Mouse (Mus musculus): Measurements from ENCODE around the gene Tbc1d1. TPM values are rescaled to one million over a fixed set of nuclear protein-coding genes. Genes with fewer than 3 reads are reported as not detected.

Gene Tbc1d1
- polyA plus RNA-seq, 1 experiment from 2014 or later, result 30.7 TPM

GRCm38 (mm10) chr5:64280191-64280590 lies 124.1 kb downstream of the Tbc1d1 start:
- no peaks in the 10 kb centered on the region for H3K27me3 ChIP-seq (ENCODE audit: poor library complexity, severe bottlenecking)
- 96% methylated on average over 8 of the region's 8 CpGs for WGBS
- no peak overlapping the region for H3K4me3 ChIP-seq
- H3K9me3 ChIP-seq, result no peaks in the 10 kb centered on the region
- peaks cover 79% of the 10 kb centered on the region for H3K36me3 ChIP-seq (replicated peaks)
- no peak for DNase-seq (ENCODE audit: extremely low spot score, low spot score)
- H3K27ac ChIP-seq, result no peak overlapping the region
- H3K4me1 ChIP-seq, result peaks cover 7% of the 10 kb centered on the region

GRCm38 (mm10) chr5:64280613-64281012 lies 124.5 kb downstream of the Tbc1d1 start:
- no peaks in the 10 kb centered on the region for H3K27me3 ChIP-seq (ENCODE audit: poor library complexity, severe bottlenecking)
- no peak overlapping the region for H3K27ac ChIP-seq
- H3K4me1 ChIP-seq, result 0 out of 2 replicates have a peak, but pooled peaks cover 2% of the 10 kb centered on the region
- 88% methylated on average over 4 of the region's 4 CpGs for WGBS
- DNase-seq (ENCODE audit: extremely low spot score, low spot score), result no peak
- no peaks in the 10 kb centered on the region for H3K9me3 ChIP-seq
- peaks cover 79% of the 10 kb centered on the region for H3K36me3 ChIP-seq (replicated peaks)
- H3K4me3 ChIP-seq, result no peak overlapping the region

GRCm38 (mm10) chr5:64281674-64282073 lies 125.6 kb downstream of the Tbc1d1 start:
- no peak overlapping the region for H3K4me3 ChIP-seq
- no peak overlapping the region for H3K27ac ChIP-seq
- WGBS, result 97% methylated on average over 7 of the region's 7 CpGs
- H3K9me3 ChIP-seq, result no peaks in the 10 kb centered on the region
- DNase-seq (ENCODE audit: extremely low spot score, low spot score), result no peak
- H3K27me3 ChIP-seq (ENCODE audit: poor library complexity, severe bottlenecking), result no peaks in the 10 kb centered on the region
- peaks cover 85% of the 10 kb centered on the region for H3K36me3 ChIP-seq (replicated peaks)
- no peaks in the 10 kb centered on the region for H3K4me1 ChIP-seq

GRCm38 (mm10) chr5:64282594-64282993 lies 126.5 kb downstream of the Tbc1d1 start:
- Histone ChIP-seq H3K9me3 (no peaks in the 10 kb centered on the region), H3K27me3 (ENCODE audit: poor library complexity, severe bottlenecking) (no peaks in the 10 kb centered on the region), H3K27ac (no peak overlapping the region), H3K4me1 (no peaks in the 10 kb centered on the region), H3K4me3 (no peak overlapping the region), H3K36me3 (replicated peaks) (peaks cover 89% of the 10 kb centered on the region)
- WGBS, result 83% methylated on average over 4 of the region's 4 CpGs
- no peak for DNase-seq (ENCODE audit: extremely low spot score, low spot score)

DNA sequence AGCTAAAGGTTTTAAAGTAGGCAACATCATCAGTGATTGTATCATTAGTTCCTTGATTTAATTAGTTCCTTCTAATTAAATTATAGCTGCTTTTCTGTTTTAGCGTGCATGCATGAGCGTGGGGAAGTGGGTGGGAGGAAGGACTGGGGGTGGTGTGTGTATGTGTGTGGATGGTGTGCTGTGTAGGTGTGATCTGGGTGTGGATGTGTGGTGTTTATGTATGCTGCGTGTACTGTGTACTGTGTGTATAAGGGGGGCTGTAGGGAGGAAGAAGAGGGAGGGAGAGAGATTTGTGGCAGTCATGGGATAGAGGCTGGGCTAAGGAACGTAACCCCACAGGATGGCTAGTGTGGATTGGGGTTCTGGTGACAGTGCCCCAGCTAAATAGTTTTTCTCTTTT lies 129.2 kb downstream of the Tbc1d1 start:
- DNase-seq (ENCODE audit: extremely low spot score, low spot score), result no peak
- Histone ChIP-seq H3K4me1 (no peaks in the 10 kb centered on the region), H3K27me3 (ENCODE audit: poor library complexity, severe bottlenecking) (no peaks in the 10 kb centered on the region), H3K9me3 (no peaks in the 10 kb centered on the region), H3K4me3 (no peak overlapping the region), H3K36me3 (replicated peaks) (peaks cover 73% of the 10 kb centered on the region), H3K27ac (no peak overlapping the region)
- 87% methylated on average over 4 of the region's 4 CpGs for WGBS

- Histone ChIP-seq H3K4me1 (no peaks in the 10 kb centered on the region), H3K36me3 (replicated peaks) (peaks cover 71% of the 10 kb centered on the region), H3K27ac (no peak overlapping the region), H3K4me3 (no peak overlapping the region), H3K9me3 (no peaks in the 10 kb centered on the region), H3K27me3 (ENCODE audit: poor library complexity, severe bottlenecking) (no peaks in the 10 kb centered on the region)
- no peak for DNase-seq (ENCODE audit: extremely low spot score, low spot score)
- 92% methylated on average over 13 of the region's 13 CpGs for WGBS
Observed at GRCm38 (mm10) chr5:64285851-64286250, 129.7 kb downstream of the Tbc1d1 start.

- no peaks in the 10 kb centered on the region for H3K4me1 ChIP-seq
- no peak overlapping the region for H3K27ac ChIP-seq
- 93% methylated on average over 8 of the region's 8 CpGs for WGBS
- no peak for DNase-seq (ENCODE audit: extremely low spot score, low spot score)
- H3K4me3 ChIP-seq, result no peak overlapping the region
- no peaks in the 10 kb centered on the region for H3K27me3 ChIP-seq (ENCODE audit: poor library complexity, severe bottlenecking)
- no peaks in the 10 kb centered on the region for H3K9me3 ChIP-seq
- peaks cover 58% of the 10 kb centered on the region for H3K36me3 ChIP-seq (replicated peaks)
Observed at GRCm38 (mm10) chr5:64287287-64287686, 131.2 kb downstream of the Tbc1d1 start.

- no peak overlapping the region for H3K4me3 ChIP-seq
- DNase-seq (ENCODE audit: extremely low spot score, low spot score), result no peak
- WGBS, result 92% methylated on average over 14 of the region's 14 CpGs
Observed at GRCm38 (mm10) chr5:64288031-64288928, 132.2 kb downstream of the Tbc1d1 start.

GRCm38 (mm10) chr5:64289202-64290060 lies 133.3 kb downstream of the Tbc1d1 start:
- H3K27me3 ChIP-seq (ENCODE audit: poor library complexity, severe bottlenecking), result no peaks in the 10 kb centered on the region
- 68% methylated on average over 5 of the region's 5 CpGs for WGBS

More at GRCm38 (mm10) chr5:64288031-64288928, 132.2 kb downstream of the Tbc1d1 start:
- H3K27ac ChIP-seq, result no peak overlapping the region
- no peaks in the 10 kb centered on the region for H3K4me1 ChIP-seq
- H3K27me3 ChIP-seq (ENCODE audit: poor library complexity, severe bottlenecking), result no peaks in the 10 kb centered on the region
- peaks cover 52% of the 10 kb centered on the region for H3K36me3 ChIP-seq (replicated peaks)
- no peaks in the 10 kb centered on the region for H3K9me3 ChIP-seq

GRCm38 (mm10) chr5:64290061-64290345 lies 133.9 kb downstream of the Tbc1d1 start:
- H3K4me1 ChIP-seq, result no peaks in the 10 kb centered on the region
- H3K27me3 ChIP-seq (ENCODE audit: poor library complexity, severe bottlenecking), result no peaks in the 10 kb centered on the region
- H3K9me3 ChIP-seq, result no peaks in the 10 kb centered on the region
- DNase-seq (ENCODE audit: extremely low spot score, low spot score), result no peak
- peak overlapping the region; percentile 48; the same call in 1 of the 2 replicates for H3K27ac ChIP-seq
- peaks cover 58% of the 10 kb centered on the region for H3K36me3 ChIP-seq (replicated peaks)
- 72% methylated on average over 4 of the region's 4 CpGs for WGBS
- no peak overlapping the region for H3K4me3 ChIP-seq

More at GRCm38 (mm10) chr5:64289202-64290060, 133.3 kb downstream of the Tbc1d1 start:
- peak overlapping the region; percentile 48; the same call in 1 of the 2 replicates for H3K27ac ChIP-seq
- H3K36me3 ChIP-seq (replicated peaks), result peaks cover 54% of the 10 kb centered on the region
- DNase-seq (ENCODE audit: extremely low spot score, low spot score), result peak; percentile 61
- H3K9me3 ChIP-seq, result no peaks in the 10 kb centered on the region
- no peak overlapping the region for H3K4me3 ChIP-seq
- H3K4me1 ChIP-seq, result no peaks in the 10 kb centered on the region

GRCm38 (mm10) chr5:64291657-64292056 lies 135.6 kb downstream of the Tbc1d1 start:
- Histone ChIP-seq H3K27ac (no peak overlapping the region), H3K4me3 (no peak overlapping the region), H3K9me3 (no peaks in the 10 kb centered on the region), H3K27me3 (ENCODE audit: poor library complexity, severe bottlenecking) (no peaks in the 10 kb centered on the region), H3K36me3 (replicated peaks) (peaks cover 59% of the 10 kb centered on the region), H3K4me1 (0 out of 2 replicates have a peak, but pooled peaks cover 5% of the 10 kb centered on the region)
- DNase-seq (ENCODE audit: extremely low spot score, low spot score), result no peak
- 89% methylated on average over 5 of the region's 5 CpGs for WGBS

- no peak overlapping the region for H3K4me3 ChIP-seq
- H3K27ac ChIP-seq, result no peak overlapping the region
- H3K36me3 ChIP-seq (replicated peaks), result peaks cover 49% of the 10 kb centered on the region
- H3K27me3 ChIP-seq (ENCODE audit: poor library complexity, severe bottlenecking), result no peaks in the 10 kb centered on the region
- H3K9me3 ChIP-seq, result no peaks in the 10 kb centered on the region
- peaks cover 40% of the 10 kb centered on the region for H3K4me1 ChIP-seq
- DNase-seq (ENCODE audit: extremely low spot score, low spot score), result no peak
Observed at GRCm38 (mm10) chr5:64295621-64296020, 139.5 kb downstream of the Tbc1d1 start.

DNA sequence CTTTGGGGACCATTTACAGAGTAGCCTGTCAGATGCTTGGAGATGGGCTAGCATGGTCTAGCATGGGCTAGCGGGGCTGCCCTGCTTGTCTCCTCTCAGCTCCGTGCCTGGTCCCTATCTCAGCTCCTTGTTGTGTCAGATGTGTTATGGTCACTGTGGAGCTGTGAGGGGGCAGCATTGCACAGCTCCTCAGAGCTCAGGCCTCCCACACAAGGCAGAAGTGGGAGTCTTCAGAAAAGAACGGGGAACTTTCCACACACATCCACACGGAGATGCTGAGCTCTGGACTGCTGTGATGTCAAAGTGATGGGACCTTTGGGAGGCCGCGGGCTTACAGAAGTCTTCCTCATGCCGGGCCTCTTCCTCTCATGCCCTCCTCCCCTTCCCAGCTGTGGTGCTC lies 140.2 kb downstream of the Tbc1d1 start:
- DNase-seq (ENCODE audit: extremely low spot score, low spot score), result no peak
- WGBS, result 87% methylated on average over 7 of the region's 7 CpGs

More for the DNA sequence above, 140.2 kb downstream of the Tbc1d1 start:
- H3K36me3 ChIP-seq (replicated peaks), result peaks cover 51% of the 10 kb centered on the region
- H3K27me3 ChIP-seq (ENCODE audit: poor library complexity, severe bottlenecking), result no peaks in the 10 kb centered on the region
- H3K4me3 ChIP-seq, result no peak overlapping the region
- H3K9me3 ChIP-seq, result no peaks in the 10 kb centered on the region
- peaks cover 47% of the 10 kb centered on the region for H3K4me1 ChIP-seq
- H3K27ac ChIP-seq, result no peak overlapping the region

Measured in forebrain, embryonic 10.5 days (tissue).